Comparison of ENCODE assay signal across 8 mouse cellular contexts in the genomic region with DNA sequence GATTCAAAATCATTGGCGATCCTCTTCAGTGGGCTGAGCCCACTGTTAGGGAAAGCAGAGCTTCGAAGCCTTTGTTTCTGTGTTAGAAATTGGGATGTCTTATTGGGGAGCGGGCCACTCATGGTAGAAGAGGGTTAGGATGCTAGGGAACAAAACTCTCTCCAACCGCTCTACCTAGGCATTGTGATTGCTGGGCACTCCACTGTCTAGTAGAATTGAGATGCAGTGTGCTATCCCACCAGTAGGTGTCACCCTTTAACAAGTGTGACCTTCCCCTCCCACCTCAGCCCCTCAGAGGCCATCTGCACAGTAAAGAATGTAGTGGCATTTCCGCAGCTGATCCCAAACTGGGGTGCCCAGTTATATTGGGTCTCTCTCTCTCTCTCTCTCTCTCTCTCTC. TPM values are rescaled to one million over a fixed set of nuclear protein-coding genes. Genes with fewer than 3 reads are reported as not detected.
DNase-seq lines count a peak whose midpoint lies in the region; ATAC-seq lines count a peak whose summit lies in the region.

No protein-coding gene starts in this region.

- no peaks in the 10 kb centered on the region for H3K27me3 ChIP-seq in hindbrain, embryonic 14.5 days (ENCODE audit: control insufficient read depth, insufficient read depth, low read length)

- no peak overlapping the region for H3K4me3 ChIP-seq in hindbrain, embryonic 14.5 days (replicated peaks; ENCODE audit: low read length)

- no peak overlapping the region for H3K9ac ChIP-seq in hindbrain, embryonic 14.5 days

- 21% methylated on average over 5 of the region's 5 CpGs for WGBS in hindbrain, embryonic 14.5 days

- no peaks in the 10 kb centered on the region for H3K4me1 ChIP-seq in hindbrain, embryonic 14.5 days (replicated peaks; ENCODE audit: control insufficient read depth, insufficient read depth, low read length)

- no peak overlapping the region for H3K27ac ChIP-seq in hindbrain, embryonic 14.5 days

- no peaks in the 10 kb centered on the region for H3K9me3 ChIP-seq in hindbrain, embryonic 14.5 days (ENCODE audit: control insufficient read depth, low read length)

- H3K36me3 ChIP-seq in hindbrain, embryonic 14.5 days (replicated peaks; ENCODE audit: control insufficient read depth, insufficient read depth): no peaks in the 10 kb centered on the region

- no peak overlapping the region for H3K4me2 ChIP-seq in hindbrain, embryonic 14.5 days (replicated peaks)

- peak; percentile 79 for DNase-seq in Muller cell, postnatal 12 days (ENCODE audit: inconsistent ontology term)
- DNase-seq in cerebellum, adult 9-11 months: peak; percentile 53
- DNase-seq in frontal cortex, postnatal 14 days (ENCODE audit: low spot score in 2 of 2): peak; percentile 46 to 71
- peak; percentile 91 for DNase-seq in hindbrain, embryonic 14.5 days (ENCODE audit: low spot score)
- DNase-seq in layer of hippocampus, postnatal 25 days (ENCODE audit: extremely low spot score in 1 of 2, low spot score in 1 of 2): peak; percentile 77 to 92
- peak; percentile 82 for DNase-seq in lung, postnatal 25 days (ENCODE audit: low spot score)
- peak; percentile 91 for DNase-seq in retina, postnatal 1 day
- peak; percentile 93 for DNase-seq in thymus, postnatal 4 days

- ATAC-seq in hindbrain, embryonic 14.5 days (ENCODE audit: low FRiP score): peak; percentile 84

RNA-seq across cellular contexts. Expression of gene Dlx2, which starts 52.2 kb away (rescaled TPM):
- polyA plus RNA-seq in hindbrain, embryonic 14.5 days (2014; fragmentation: Nextera tagmentation; extraction: Ambion mirVana): 0.23 and 0.28 TPM in 2 replicates
- 1 to 10 TPM; 5.7 to 6.0 TPM for total RNA-seq in layer of hippocampus, postnatal 25 days (2021)
